Mouse (Mus musculus) heart, embryonic 12.5 days (tissue): ENCODE results near the gene Rasgrf2. TPM values are rescaled to one million over a fixed set of nuclear protein-coding genes. Genes with fewer than 3 reads are reported as not detected.

Source experiments
- ATAC-seq: fragments of 200-750 bp; cut with Nextera tagmentation; 2 replicates; pipeline ENCODE4 v1.8.0; 2017; ENCODE audit warnings: moderate TSS enrichment, moderate library complexity; ENCODE audit not compliant: insufficient number of reproducible peaks, low FRiP score
- H3K27ac ChIP-seq: fragments of 300-500 bp; sonication (generic); 2 replicates; pipeline ENCODE4 v1.5.1; 2016; ENCODE audit warnings: mild to moderate bottlenecking, moderate library complexity; ENCODE audit not compliant: poor library complexity, severe bottlenecking
- H3K27me3 ChIP-seq: fragments of 300-500 bp; sonication (generic); replicated peaks from 2 replicates; pipeline ENCODE4 v1.6.1; 2016; ENCODE audit warnings: mild to moderate bottlenecking, moderate library complexity
- H3K36me3 ChIP-seq: fragments of 300-500 bp; sonication (generic); 2 replicates; pipeline ENCODE4 v1.6.1; 2016; ENCODE audit warnings: mild to moderate bottlenecking, moderate library complexity
- H3K4me1 ChIP-seq: fragments of 300-500 bp; sonication (generic); replicated peaks from 2 replicates; pipeline ENCODE4 v1.6.1; 2016; ENCODE audit warnings: mild to moderate bottlenecking
- H3K4me2 ChIP-seq: fragments of 300-500 bp; sonication (generic); 2 replicates; pipeline ENCODE4 v1.6.1; 2016; ENCODE audit warnings: mild to moderate bottlenecking, moderate library complexity
- H3K4me3 ChIP-seq: fragments of 300-500 bp; sonication (generic); 2 replicates; pipeline ENCODE4 v1.5.1; 2016; ENCODE audit warnings: mild to moderate bottlenecking
- H3K9ac ChIP-seq: fragments of 300-500 bp; sonication (generic); 2 replicates; pipeline ENCODE4 v1.6.1; 2016; ENCODE audit warnings: mild to moderate bottlenecking, moderate library complexity
- H3K9me3 ChIP-seq: fragments of 300-500 bp; sonication (generic); replicated peaks from 2 replicates; pipeline ENCODE4 v1.6.1; 2016; ENCODE audit warnings: mild to moderate bottlenecking, moderate library complexity
- WGBS: fragments of 180-500 bp; shearing (Covaris S2); methylation state at CpG from one replicate; pipeline ENCODE4 v1.1.7; 2016; 5-methylcytosine and 5-hydroxymethylcytosine counted together
- polyA plus RNA-seq: library from polyadenylated mRNA; unstranded; fragments of >200 nt; fragmentation: Nextera tagmentation; extraction: Ambion mirVana; gene quantifications from 2 replicates; pipeline ENCODE4 v1.2.1, GENCODE M21; 2016

The Rasgrf2 gene
- polyA plus RNA-seq, 1 experiment from 2014 or later: 0.89 TPM

DNA sequence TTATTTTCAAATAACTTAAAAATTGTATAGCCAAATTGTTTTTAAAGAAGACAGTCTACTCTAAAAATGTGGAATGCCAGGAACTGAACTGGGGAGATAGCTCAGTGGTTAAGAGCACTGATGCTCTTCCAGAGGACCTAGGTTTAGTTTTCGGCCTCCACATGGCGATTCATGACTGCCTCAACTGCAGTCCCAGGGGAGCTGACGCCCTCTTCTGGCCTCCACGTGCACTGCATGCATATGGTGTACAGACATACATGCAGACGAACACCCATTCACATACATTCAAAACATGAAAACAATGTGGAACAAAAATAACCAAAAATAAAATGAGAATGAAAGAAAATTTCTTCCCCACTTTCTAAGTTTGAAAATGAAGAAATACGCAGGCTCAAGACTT, 144.5 kb downstream of the Rasgrf2 start:
- H3K27me3 ChIP-seq: no peaks in the 10 kb centered on the region
- no peaks in the 10 kb centered on the region for H3K36me3 ChIP-seq
- H3K4me2 ChIP-seq: no peak overlapping the region
- no peak overlapping the region for H3K27ac ChIP-seq
- ATAC-seq: no peak
- peaks cover 9% of the 10 kb centered on the region for H3K4me1 ChIP-seq
- peaks cover under 1% of the 10 kb centered on the region; the same call in 1 of the 2 replicates for H3K9me3 ChIP-seq
- H3K9ac ChIP-seq: no peak overlapping the region
- 80% methylated on average over 6 of the region's 6 CpGs for WGBS
- no peak overlapping the region for H3K4me3 ChIP-seq

DNA sequence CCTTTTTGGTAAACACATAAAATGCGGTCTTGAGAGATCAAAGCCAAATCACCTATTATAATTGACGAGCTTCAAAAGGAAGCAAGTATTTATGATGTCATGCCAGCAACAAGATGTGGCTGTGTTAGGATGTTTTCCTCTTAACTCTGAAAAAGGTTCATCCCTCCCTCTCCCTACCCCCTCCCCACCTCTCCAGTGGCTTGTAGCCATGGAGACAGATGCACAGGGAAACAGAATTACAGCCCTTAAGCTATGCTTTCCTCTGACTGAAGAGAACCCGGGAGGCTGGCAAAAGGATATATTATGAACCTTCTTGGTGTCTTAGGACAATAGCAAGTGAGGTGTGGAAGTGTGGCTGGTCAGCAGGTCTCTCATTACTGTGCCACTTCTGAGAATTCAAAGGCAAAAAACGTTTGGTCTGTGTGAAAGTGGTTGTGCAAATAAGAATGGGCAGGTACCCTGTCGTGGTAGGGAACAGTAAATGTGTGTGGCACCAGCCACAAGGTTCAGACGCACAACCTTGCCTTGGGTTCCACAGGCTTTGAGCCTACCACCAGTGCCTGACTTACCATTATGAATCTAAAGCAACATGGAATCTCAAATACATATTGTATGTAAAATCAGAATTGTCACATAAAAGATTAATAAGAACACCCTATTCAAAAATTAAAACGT, 145.4 kb downstream of the Rasgrf2 start:
- Histone ChIP-seq H3K4me1 (peaks cover 10% of the 10 kb centered on the region), H3K27ac (no peak overlapping the region), H3K9ac (no peak overlapping the region), H3K4me2 (no peak overlapping the region), H3K36me3 (no peaks in the 10 kb centered on the region), H3K9me3 (no peaks in the 10 kb centered on the region; the same call in 1 of the 2 replicates), H3K4me3 (no peak overlapping the region), H3K27me3 (no peaks in the 10 kb centered on the region)
- ATAC-seq: no peak
- WGBS: 71% methylated on average over 7 of the region's 7 CpGs

DNA sequence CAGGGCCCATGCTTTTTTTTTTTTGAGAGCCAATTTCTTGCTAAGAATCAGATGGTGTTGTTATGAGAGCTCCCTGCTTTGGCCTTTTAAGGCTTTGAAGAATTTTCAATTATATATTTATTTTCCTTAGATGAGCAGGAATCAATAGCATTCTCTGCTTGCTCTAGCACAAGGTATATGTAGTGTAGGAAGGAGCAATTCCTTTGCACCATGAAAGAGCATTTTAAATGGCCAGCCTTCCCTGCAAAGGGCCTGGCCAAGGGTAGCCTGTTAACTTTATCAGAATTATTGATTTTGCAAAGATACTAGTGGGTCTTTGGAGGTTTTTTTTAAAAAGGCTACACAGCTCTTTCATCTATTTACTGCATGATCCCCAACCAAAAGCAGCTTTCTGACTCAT, 146.4 kb downstream of the Rasgrf2 start:
- H3K4me3 ChIP-seq: no peak overlapping the region
- H3K9me3 ChIP-seq: no peaks in the 10 kb centered on the region; the same call in 1 of the 2 replicates
- H3K36me3 ChIP-seq: no peaks in the 10 kb centered on the region
- H3K9ac ChIP-seq: no peak overlapping the region
- peaks cover 10% of the 10 kb centered on the region for H3K4me1 ChIP-seq
- ATAC-seq: no peak
- no peak overlapping the region for H3K4me2 ChIP-seq
- H3K27ac ChIP-seq: no peak overlapping the region
- H3K27me3 ChIP-seq: no peaks in the 10 kb centered on the region

DNA sequence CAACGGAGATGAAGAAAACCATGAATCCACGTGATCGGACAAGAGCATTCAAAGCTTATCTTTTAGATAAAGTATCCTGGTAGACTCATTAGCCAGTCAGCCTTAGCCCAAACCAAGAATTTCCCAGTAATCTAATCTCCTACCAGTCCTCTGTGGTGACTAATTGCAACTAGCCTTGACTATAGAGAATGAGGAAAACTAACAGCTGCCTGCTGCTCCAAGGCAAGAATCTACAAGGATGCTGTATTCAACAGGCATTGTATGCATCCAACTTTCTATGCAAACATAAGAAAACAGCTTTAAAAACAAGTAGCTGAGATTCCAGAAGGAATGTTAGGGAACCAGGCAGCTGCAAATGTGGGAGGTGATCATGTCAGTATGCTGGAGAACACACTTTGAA, 149.4 kb downstream of the Rasgrf2 start:
- no peak overlapping the region for H3K9ac ChIP-seq
- H3K4me2 ChIP-seq: no peak overlapping the region
- H3K36me3 ChIP-seq: no peaks in the 10 kb centered on the region
- H3K4me3 ChIP-seq: no peak overlapping the region
- no peaks in the 10 kb centered on the region; the same call in 1 of the 2 replicates for H3K9me3 ChIP-seq
- 13% methylated on average over 3 of the region's 3 CpGs for WGBS
- ATAC-seq: no peak
- no peaks in the 10 kb centered on the region for H3K27me3 ChIP-seq
- H3K27ac ChIP-seq: no peak overlapping the region
- H3K4me1 ChIP-seq: peaks cover 18% of the 10 kb centered on the region

DNA sequence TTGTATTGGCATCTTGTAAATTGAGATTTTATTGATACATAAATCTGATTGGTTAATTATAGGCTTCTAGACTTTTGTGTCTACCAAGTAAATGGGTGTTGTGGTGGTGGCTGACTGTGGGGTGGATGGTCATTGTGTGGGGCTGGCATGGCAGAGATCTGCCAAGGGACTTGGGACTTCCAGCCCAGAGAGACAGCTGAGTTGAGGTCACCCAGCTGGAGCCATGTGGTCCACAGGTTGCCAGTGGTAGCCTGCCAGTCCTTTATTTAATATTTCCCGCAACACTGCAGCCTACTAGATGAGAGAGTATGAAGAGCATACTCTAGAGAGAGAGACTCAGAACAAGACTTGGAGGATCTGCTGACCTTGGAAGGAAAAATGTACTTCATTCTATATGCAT, 150.0 kb downstream of the Rasgrf2 start:
- Histone ChIP-seq H3K27me3 (no peaks in the 10 kb centered on the region), H3K9me3 (no peaks in the 10 kb centered on the region), H3K27ac (no peak overlapping the region), H3K36me3 (no peaks in the 10 kb centered on the region), H3K4me1 (peaks cover 25% of the 10 kb centered on the region), H3K4me2 (no peak overlapping the region), H3K4me3 (no peak overlapping the region), H3K9ac (no peak overlapping the region)
- 88% methylated on average over 1 of the region's 1 CpGs for WGBS
- no peak for ATAC-seq

DNA sequence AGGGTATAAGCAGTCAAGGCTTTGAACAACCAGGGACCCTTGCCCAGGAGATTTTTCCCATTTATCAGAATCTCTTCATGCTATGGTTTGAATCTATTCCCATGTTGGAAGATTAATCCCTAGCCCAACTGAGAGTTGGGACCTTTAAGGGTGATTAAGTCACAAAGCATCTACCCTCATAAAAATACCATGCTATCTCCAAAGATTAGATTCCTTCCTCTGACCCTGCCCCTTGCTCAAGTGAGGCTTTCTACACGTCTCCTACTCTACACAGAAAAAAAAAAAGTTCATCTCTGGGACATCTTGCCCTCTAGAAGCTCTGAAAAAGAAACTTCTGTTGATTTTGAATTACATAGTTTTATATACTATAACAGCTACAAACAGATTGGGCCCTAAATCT, 154.5 kb downstream of the Rasgrf2 start:
- Histone ChIP-seq H3K4me1 (peaks cover 16% of the 10 kb centered on the region), H3K4me2 (no peak overlapping the region), H3K27me3 (no peaks in the 10 kb centered on the region), H3K9me3 (no peaks in the 10 kb centered on the region), H3K4me3 (no peak overlapping the region), H3K27ac (no peak overlapping the region), H3K36me3 (no peaks in the 10 kb centered on the region), H3K9ac (no peak overlapping the region)
- 15% methylated on average over 1 of the region's 1 CpGs for WGBS
- no peak for ATAC-seq

DNA sequence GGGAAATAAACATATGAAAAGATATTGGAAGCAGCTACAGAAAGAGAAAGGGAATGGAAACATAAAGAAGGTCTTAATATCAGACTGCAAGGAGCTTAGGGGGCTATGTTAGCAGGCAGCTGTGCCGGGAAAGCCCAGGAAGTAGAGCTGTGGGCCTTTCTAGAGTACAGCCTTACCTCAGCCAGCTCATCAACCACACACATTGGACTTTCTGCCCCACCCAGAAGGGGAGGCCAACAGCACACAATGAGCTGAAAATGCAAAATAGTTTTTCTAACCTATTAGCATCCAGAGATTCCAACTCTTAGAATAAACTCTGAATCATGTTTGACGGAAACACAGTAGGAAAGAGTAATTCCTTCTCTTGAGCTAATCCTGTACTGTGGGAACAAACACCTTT, 154.9 kb downstream of the Rasgrf2 start:
- H3K27me3 ChIP-seq: no peaks in the 10 kb centered on the region
- H3K36me3 ChIP-seq: no peaks in the 10 kb centered on the region
- H3K27ac ChIP-seq: no peak overlapping the region
- peaks cover 15% of the 10 kb centered on the region for H3K4me1 ChIP-seq
- WGBS: 78% methylated on average over 2 of the region's 2 CpGs
- no peak overlapping the region for H3K4me2 ChIP-seq
- H3K9me3 ChIP-seq: no peaks in the 10 kb centered on the region
- no peak overlapping the region for H3K4me3 ChIP-seq
- H3K9ac ChIP-seq: no peak overlapping the region
- no peak for ATAC-seq

DNA sequence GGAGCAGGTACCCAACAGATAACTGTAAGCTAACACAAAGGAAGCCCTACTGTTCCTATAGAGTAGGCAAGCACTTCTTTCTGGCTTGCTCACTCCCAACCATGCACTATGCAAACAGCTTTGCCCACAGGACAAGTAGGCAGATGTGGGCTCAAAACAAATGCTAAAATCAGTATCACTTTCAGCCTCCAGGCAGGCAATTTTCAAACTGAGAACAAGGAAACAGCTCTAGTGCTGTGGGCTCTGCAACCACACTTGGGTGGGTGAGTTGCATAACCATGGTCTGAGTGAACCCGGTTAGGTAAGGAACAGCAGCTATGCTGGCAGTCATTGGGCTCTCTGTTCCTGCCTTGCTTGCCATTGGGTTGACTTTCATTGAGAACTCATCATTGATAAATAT, 157.3 kb downstream of the Rasgrf2 start:
- H3K36me3 ChIP-seq: no peaks in the 10 kb centered on the region
- H3K4me1 ChIP-seq: peaks cover 15% of the 10 kb centered on the region
- no peaks in the 10 kb centered on the region for H3K9me3 ChIP-seq
- no peak overlapping the region for H3K4me2 ChIP-seq
- no peak for ATAC-seq
- H3K27ac ChIP-seq: no peak overlapping the region
- H3K4me3 ChIP-seq: no peak overlapping the region
- no peak overlapping the region for H3K9ac ChIP-seq
- WGBS: 94% methylated on average over 1 of the region's 1 CpGs
- no peaks in the 10 kb centered on the region for H3K27me3 ChIP-seq

DNA sequence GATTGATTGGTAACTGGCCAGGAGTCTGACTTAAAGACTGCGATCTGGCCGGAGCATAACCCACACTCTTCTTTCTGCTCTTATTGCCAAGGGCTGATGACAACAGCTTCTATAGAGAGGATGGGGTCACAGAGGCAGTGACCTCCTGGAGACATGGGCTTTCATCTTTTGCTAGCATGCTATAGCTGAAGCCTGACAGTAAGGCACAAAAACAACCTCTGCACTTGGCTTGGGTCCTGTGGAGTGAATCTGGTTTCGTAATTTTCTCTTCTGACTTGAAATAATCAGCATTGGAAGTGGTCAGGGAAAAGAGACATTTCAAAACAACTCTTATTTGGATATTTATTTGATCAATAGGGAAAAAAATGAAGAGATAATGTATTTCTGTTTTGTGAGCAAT, 160.2 kb downstream of the Rasgrf2 start:
- H3K9me3 ChIP-seq: no peaks in the 10 kb centered on the region
- H3K36me3 ChIP-seq: no peaks in the 10 kb centered on the region
- H3K9ac ChIP-seq: no peak overlapping the region
- no peak overlapping the region for H3K27ac ChIP-seq
- no peak overlapping the region for H3K4me2 ChIP-seq
- WGBS: 79% methylated on average over 3 of the region's 3 CpGs
- H3K4me1 ChIP-seq: no peaks in the 10 kb centered on the region
- no peak for ATAC-seq
- H3K27me3 ChIP-seq: no peaks in the 10 kb centered on the region
- H3K4me3 ChIP-seq: no peak overlapping the region

DNA sequence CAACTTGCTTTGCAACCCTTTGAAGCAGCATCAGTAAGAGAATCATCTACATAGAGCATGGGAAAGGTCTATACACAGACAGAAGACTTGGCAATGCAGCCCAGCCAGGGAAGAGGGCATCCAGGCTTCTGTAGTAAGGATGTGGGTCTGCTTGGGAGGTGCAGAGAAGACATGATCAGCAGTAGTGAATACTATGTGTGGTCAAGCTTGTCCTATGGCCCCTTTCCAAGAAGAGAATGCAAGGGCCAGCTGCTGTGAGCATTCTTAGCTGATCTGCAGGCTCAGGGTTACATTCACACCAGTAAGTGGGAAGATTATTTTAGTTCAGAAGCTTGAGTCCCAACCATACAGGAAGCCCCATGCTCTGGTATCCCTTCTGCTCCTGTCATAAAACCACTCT, 175.0 kb downstream of the Rasgrf2 start:
- no peak overlapping the region for H3K4me2 ChIP-seq
- H3K4me3 ChIP-seq: no peak overlapping the region
- H3K9me3 ChIP-seq: no peaks in the 10 kb centered on the region
- H3K36me3 ChIP-seq: no peaks in the 10 kb centered on the region
- no peaks in the 10 kb centered on the region for H3K27me3 ChIP-seq
- no peaks in the 10 kb centered on the region; the same call in 1 of the 2 replicates for H3K4me1 ChIP-seq
- H3K27ac ChIP-seq: no peak overlapping the region
- no peak for ATAC-seq
- H3K9ac ChIP-seq: no peak overlapping the region

DNA sequence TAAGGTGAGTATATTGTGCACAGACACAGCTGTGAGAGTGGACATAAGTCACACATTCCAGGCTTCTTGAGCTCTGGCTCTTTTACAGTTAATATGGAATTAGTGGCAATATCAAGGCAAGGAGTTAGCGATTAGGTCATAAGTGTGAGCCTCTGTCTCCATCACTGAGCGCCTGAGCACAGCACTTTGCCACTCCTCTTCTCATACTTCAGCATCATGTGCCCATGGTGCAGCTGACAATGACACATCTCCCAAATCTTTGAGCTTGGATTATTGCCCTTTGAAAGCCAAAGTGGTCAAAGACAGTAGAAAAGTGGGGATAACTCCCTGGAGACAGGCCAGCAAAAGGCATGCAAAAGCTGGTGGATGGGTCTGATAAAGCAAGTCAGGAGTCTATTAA, 175.8 kb downstream of the Rasgrf2 start:
- Histone ChIP-seq H3K36me3 (no peaks in the 10 kb centered on the region), H3K27me3 (no peaks in the 10 kb centered on the region), H3K27ac (no peak overlapping the region), H3K9me3 (no peaks in the 10 kb centered on the region), H3K4me1 (no peaks in the 10 kb centered on the region; the same call in 1 of the 2 replicates), H3K9ac (no peak overlapping the region), H3K4me2 (no peak overlapping the region), H3K4me3 (no peak overlapping the region)
- WGBS: 85% methylated on average over 2 of the region's 2 CpGs
- ATAC-seq: no peak

DNA sequence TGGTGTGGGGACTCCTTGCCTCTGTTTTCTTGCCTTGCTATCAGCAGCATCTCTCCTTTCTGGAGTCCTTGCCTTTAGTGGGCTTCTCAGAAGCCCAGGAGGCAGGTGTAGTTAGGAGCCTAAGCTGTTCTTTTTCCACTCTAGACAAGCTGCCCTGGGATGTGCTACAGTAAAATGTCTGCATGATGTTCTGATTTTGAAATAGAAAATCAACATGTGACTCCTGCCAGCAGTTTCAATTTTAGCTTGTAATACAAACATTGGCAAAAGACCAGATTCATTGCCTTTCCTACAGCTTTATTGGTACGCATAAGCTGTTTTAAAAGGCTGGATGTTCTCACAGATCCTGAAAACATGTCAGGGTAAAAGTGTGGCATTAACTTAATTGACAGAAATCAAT, 176.3 kb downstream of the Rasgrf2 start:
- no peaks in the 10 kb centered on the region for H3K27me3 ChIP-seq
- H3K9ac ChIP-seq: no peak overlapping the region
- no peaks in the 10 kb centered on the region for H3K9me3 ChIP-seq
- no peaks in the 10 kb centered on the region; the same call in 1 of the 2 replicates for H3K4me1 ChIP-seq
- no peak overlapping the region for H3K27ac ChIP-seq
- H3K4me2 ChIP-seq: no peak overlapping the region
- WGBS: 90% methylated on average over 1 of the region's 1 CpGs
- no peaks in the 10 kb centered on the region for H3K36me3 ChIP-seq
- H3K4me3 ChIP-seq: no peak overlapping the region
- ATAC-seq: no peak
